Mouse (Mus musculus): ENCODE data around the gene Fam221b.

Fam221b gene

GRCm38 (mm10) chr4:43668782-43669427, at the start of gene Fam221b, which contains the start of gene Tmem8b:
Gene Fam221b, minus strand, starts transcription at chr4:43669145.
Gene Tmem8b, plus strand, starts transcription at chr4:43668971.
- in situ Hi-C loops (cut with MseI, MboI), result no loop called here

- in situ Hi-C loops (cut with MseI, MboI), result loop anchor here (5.0 to 10.0 kb wide), 2 partner anchors 41 to 89 kb away; no protein-coding TSS in a partner anchor
Observed at GRCm38 (mm10) chr4:43713652-43714219, 44.8 kb upstream of the Fam221b start.

- in situ Hi-C loops (cut with MseI, MboI), result loop anchor here (5.0 to 10.0 kb wide), 2 partner anchors 40 to 87 kb away; no protein-coding TSS in a partner anchor
Observed at GRCm38 (mm10) chr4:43711821-43712220, 42.9 kb upstream of the Fam221b start.

DNA sequence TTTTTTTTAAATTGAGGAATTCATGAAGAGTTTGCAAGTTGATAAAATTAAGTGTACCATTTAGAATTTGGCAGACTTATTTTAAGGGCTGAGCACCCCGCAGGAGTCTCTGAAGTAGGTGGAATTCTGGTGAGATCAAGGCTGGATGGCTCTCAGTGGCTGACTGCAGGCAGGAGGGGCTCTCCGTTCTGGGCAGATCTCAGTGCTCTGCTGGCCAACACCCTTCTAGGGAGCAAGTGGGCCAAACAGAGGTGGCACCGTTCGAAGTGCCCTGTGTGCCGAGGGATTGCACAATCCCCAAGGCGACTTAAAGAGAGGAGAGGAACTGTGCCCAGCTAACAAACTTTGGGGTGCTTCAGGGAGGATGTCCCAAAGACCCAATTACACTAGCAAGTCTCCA, 40.9 kb upstream of the Fam221b start, which contains the start of gene Olfr71:
TSS of gene Olfr71 (minus strand) at position 387 of the 400 bp plus-strand sequence.
- in situ Hi-C loops (cut with MseI, MboI), result loop anchor here (5.0 to 10.0 kb wide), 2 partner anchors 38 to 85 kb away; no protein-coding TSS in a partner anchor

GRCm38 (mm10) chr4:43705991-43706390, 37.0 kb upstream of the Fam221b start:
- in situ Hi-C loops (cut with MseI, MboI), result no loop called here

DNA sequence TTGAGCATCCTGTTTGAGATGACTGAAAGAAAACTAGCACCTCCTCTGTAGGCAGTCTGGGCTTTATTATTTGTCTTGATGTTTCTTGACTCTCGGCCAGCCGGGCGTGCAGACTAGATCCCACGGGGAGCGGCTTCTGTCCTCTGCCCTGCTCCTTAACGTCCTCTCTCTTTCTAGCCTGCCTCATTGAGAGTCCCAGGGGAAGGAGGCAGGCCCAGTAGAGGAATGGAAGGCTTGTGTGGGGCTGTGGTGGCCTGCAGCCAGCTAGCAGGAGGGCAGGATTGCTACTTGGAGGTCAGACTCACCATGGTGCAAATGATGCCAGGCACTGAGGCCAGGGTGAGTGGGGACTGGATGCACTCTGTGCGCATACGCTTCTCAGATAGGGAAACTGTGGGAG, 34.9 kb upstream of the Fam221b start:
- in situ Hi-C loops (cut with MseI, MboI), result no loop called here

- in situ Hi-C loops (cut with MseI, MboI), result no loop called here
Observed at GRCm38 (mm10) chr4:43703439-43703838, 34.5 kb upstream of the Fam221b start.

DNA sequence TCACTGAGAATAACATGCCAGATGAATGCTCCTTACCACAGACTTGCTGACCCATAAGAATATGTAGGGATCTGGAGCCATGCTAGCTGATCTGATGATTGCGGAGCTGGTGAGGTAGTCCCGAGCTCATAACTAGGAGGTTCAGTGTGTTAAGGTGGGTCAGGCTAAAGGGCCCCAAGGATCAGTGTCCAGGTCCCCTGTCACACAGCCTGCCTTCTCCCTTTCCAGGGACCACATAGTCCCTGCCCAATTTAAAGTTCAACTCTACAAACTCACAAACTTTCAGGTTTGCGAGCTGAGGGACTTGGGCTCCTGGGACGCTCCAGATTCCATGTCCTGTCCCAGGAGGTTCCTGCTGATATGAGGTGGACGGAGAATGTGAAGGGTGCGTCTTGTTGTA, 31.8 kb upstream of the Fam221b start, which contains the start of gene Olfr70:
TSS of gene Olfr70 (minus strand) at position 101 of the 400 bp plus-strand sequence.
- in situ Hi-C loops (cut with MseI, MboI), result no loop called here

DNA sequence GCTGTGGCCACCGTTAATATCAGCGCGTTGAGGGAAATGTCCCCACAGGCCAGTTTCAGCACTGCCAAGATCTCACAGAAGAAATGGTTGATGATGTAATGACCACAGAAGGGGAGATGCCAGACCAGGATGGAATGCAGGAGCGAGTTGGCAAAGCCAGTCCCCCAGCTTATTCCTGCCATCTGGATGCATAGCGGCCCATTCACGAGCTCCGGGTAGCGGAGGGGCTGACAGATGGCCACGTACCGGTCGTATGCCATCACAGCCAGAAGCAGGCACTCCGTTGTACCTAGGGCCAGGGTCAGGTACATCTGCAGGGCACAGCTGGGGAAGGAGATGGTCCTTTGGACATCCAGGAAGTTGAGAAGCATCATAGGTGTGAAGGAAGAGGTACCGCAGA, 27.6 kb upstream of the Fam221b start:
- in situ Hi-C loops (cut with MseI, MboI), result no loop called here

DNA sequence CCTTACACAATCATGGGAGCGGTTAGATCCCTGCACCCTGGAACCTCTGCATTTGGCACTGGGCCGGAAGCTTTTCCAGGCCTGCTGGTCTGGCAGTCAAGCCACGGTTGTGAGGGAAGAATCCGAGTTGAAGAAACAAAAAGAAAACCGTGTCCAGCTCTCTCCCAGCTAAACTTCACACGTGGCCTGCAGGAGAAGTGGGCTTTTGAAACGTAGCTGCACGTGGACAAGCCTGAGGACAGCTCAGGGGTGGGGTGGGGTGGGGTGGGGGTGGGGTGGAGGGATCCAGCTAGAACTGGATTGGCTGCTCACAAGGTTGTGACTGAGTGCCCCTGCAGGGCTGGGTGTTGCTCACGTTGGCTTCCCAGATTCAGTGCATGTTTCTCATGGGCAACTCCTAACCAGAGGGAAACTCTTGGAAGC, 26.3 kb upstream of the Fam221b start:
- in situ Hi-C loops (cut with MseI, MboI), result no loop called here

DNA sequence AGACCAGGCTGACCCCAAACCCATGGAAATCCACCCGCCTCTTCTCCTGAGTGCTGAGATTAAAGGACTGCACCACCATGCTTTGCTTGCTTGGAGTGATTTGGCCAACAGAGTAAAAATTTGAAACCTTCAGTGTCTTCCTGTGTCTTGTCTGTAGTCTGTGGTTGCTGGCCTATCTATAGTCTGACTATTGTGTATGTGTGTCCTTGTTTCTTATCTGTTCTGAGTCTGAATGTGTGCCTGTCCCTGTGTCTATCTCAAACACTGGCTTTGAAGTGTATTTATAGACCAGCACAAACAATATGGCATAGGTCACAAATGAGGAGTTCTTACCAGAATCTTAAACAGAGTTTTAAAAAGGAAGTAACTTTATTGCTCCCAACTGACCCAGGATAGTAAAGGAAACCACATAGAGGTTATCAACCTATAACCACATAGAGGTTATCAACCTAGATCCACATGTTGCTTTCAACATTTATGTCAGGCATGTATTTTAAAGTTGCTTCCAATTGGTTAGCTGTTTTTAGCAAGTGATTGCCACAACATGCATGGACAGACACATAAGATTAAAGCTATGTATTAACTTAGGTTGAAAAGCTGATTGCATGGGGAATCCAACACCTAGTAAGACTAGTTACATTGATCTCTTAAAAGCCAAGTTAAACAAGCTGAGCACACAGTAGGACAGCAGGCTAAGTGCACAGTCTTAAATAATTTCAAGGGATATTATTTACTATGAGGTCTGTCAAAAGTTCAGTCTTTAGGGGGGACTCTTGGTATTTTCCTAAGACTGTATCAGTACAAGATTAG, 25.7 kb upstream of the Fam221b start:
- in situ Hi-C loops (cut with MseI, MboI), result no loop called here

DNA sequence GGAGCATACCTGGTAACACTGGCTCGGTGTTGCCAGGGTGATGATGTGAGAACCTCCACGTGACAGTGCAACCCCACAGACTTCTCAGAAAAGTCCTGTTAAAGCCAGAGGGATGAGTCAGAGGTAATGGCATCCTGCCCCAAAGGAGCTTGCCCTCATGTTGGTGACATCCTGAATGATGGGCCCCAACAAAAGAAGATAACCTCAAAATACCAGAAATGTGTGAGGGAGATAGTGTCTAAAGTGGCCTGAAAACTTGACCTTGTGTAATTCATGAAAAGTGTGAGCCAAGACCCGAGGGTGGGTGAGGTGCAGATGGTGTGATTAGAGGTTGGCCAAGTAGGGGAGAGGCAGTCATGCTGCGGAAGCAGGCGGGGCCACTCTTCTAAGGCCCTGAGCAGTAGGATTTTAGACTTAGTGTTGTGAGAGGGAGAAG, 24.9 kb upstream of the Fam221b start:
- in situ Hi-C loops (cut with MseI, MboI), result no loop called here

DNA sequence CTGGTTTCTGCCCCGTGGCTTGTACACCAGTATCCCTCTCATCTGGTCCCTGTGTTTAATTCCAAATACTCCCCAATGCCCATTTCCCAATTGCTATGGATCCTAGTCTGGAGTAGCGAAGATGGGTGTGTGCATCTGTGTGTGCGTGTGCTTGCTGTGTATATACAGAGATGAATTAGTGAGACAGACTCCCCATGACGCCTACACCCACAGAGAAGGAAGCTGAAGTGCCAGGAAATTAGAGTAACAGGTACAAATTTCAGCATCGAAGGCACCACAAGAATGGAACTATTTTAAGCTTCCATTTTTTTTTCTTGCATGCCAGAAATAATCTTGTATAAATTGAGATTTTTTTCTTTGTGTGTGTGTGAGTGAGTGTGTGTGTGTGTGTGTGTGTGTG, 22.1 kb upstream of the Fam221b start:
- in situ Hi-C loops (cut with MseI, MboI), result no loop called here

- in situ Hi-C loops (cut with MseI, MboI), result no loop called here
Observed at GRCm38 (mm10) chr4:43690021-43690420, 21.1 kb upstream of the Fam221b start.

- in situ Hi-C loops (cut with MseI, MboI), result no loop called here
Observed at GRCm38 (mm10) chr4:43679416-43680043, 10.6 kb upstream of the Fam221b start.

DNA sequence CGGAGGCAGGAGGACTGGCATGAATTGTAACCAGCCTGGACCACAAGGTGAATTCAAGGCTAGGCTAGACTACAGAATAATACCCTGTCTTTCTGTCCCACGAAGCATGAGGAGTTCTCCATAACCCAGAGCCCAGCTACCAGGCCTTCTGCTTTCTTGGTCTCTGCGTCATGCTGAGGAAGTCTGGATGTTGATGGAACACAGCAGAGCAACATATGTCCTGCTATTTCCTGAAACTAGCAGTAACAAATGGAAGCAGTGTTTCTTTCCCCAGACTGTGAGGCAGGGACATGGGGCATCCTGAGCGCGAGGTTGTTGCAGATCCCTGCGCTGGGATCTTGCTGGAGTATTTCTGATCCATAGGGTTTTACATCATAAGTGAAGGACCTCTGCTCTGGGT, 9.6 kb upstream of the Fam221b start:
- in situ Hi-C loops (cut with MseI, MboI), result no loop called here

GRCm38 (mm10) chr4:43675608-43676007, 6.7 kb upstream of the Fam221b start:
- in situ Hi-C loops (cut with MseI, MboI), result no loop called here

GRCm38 (mm10) chr4:43674974-43675373, 6.0 kb upstream of the Fam221b start:
- in situ Hi-C loops (cut with MseI, MboI), result loop anchor here (5.0 kb wide), 1 partner anchor 37 kb away; the partner anchor contains the start of gene Olfr71 (in 2 of the 2)

GRCm38 (mm10) chr4:43673703-43674102, 4.8 kb upstream of the Fam221b start:
- in situ Hi-C loops (cut with MseI, MboI), result loop anchor here (5.0 kb wide), 1 partner anchor 39 kb away; the partner anchor contains the start of gene Olfr71 (in 2 of the 2)

DNA sequence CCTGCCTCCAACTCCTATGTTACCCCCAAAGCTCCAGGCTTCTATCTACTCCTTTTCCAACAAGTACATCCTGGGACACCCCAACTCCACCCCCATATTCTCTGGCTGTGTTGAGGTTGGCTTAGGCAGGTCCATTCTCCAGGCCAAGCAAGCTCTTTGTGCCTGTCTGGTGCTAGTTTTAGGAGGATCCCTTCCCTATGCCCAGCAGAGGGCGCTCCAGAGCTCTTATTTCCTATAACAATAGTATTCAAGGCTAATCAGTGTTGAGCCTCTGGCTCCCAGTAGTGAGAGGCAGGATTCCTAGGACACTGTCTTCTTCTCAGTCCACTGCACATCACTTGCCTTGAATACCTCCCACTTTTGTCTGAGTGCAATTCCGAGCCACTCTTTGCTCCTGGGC, 3.1 kb upstream of the Fam221b start:
- in situ Hi-C loops (cut with MseI, MboI), result loop anchor here (5.0 kb wide), 1 partner anchor 40 kb away; the partner anchor contains the start of gene Olfr71 (in 2 of the 2)

GRCm38 (mm10) chr4:43669428-43669794, 466 bp upstream of the Fam221b start:
- in situ Hi-C loops (cut with MseI, MboI), result no loop called here

Data from mouse trophoblast stem cell (cell line).